Mouse (Mus musculus): ENCODE data around the gene Rapgef2. TPM values are rescaled to one million over a fixed set of nuclear protein-coding genes. Genes with fewer than 3 reads are reported as not detected.

The Rapgef2 gene
- total RNA-seq, 2 experiments from 2014 or later, result 33.2 to 35.3 TPM

DNA sequence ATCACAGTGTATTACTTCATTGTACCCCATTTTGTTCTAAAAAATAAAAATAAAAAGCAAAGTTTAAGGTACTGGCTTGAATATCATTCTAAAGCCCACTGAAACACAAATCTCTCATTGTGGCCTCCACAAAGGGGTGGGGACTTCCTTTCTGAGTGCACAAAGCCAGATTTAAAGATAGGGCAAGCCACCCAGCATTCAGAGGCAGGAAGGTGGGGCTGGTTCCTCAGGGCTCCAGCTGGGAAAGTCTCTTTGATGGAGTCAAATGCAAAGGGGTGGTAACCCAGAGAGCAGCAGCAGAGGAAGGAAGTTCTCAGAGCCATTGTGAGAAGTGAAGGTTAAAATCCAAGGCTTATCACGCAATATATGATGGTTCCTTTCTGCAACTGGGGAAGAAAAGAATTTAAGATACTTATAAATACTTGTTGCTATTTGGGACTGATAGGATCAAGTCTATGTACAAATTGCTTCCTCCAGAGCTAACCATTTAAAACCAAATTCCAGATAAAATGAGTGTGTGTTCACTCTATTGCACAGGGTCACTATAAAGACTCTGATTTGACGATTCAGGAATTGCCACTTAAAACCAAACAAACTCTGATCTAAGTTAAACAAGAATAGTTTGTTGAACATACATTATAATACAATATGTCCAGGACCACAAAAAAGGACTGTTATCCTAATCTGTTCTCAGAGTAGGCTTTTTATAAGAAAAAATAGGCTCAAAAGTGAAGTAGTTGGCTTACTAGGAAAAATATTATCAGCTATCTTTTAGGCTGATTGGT lies 246.5 kb downstream of the Rapgef2 start:
- no peak for DNase-seq (ENCODE audit: low spot score in 2 of 2)

DNA sequence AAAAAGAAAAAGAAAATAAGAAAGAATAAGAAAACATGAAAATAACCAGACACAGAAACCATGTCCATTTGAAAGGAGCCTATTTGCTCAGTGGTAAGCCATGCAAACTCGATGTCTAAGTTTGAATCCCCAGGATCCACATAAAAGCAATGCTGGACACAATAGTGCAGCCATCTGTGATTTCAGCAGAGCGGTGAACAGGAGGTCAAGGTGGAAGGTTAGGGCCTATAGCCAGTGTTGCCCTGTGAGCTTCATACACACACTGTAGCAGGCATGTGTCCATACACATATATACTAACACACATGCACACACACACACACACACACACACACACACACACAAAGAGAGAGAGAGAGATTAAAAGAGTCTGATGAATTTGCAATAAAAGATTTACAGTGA lies 247.3 kb downstream of the Rapgef2 start:
- no peak for DNase-seq (ENCODE audit: low spot score in 2 of 2)

DNA sequence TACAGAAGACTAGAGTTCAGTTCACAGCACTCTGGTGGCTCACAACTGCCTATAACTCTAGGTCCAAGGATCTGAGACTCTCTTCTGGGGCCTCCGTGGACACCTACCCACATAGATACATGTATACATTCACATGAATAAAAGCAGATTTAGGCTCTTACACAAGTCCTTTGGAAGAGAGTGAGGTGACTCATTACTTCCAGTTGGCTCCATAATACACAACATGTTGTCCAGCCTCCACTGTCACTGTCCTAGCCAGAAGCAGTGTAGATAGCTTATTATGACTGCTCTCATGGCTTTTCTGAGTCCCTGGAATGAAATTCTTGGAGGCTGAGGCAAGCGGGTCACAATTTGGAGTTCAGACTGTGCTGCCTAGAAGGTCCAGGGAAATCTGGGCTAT lies 251.9 kb downstream of the Rapgef2 start:
- DNase-seq (ENCODE audit: low spot score in 2 of 2), result no peak

DNA sequence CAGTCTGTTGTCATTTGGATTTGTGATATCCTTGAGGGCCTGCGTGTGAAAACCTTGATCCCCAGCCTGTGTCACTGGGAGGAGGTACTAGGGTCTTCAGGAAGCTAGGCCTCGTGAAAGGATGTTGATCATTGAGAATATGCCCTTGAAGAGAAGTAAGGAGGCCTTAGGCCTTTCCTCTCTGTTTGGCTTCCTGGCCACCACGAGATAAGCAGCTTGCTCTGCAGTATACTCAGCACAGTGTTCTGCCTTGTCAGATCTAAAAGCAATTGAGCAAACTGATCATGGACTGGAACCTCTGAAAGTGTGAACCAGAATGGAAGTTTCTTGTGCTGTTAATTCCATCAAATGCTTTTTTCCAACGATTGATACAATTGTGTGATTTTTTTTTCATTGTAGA lies 255.5 kb downstream of the Rapgef2 start:
- no peak for DNase-seq (ENCODE audit: low spot score in 2 of 2)

DNA sequence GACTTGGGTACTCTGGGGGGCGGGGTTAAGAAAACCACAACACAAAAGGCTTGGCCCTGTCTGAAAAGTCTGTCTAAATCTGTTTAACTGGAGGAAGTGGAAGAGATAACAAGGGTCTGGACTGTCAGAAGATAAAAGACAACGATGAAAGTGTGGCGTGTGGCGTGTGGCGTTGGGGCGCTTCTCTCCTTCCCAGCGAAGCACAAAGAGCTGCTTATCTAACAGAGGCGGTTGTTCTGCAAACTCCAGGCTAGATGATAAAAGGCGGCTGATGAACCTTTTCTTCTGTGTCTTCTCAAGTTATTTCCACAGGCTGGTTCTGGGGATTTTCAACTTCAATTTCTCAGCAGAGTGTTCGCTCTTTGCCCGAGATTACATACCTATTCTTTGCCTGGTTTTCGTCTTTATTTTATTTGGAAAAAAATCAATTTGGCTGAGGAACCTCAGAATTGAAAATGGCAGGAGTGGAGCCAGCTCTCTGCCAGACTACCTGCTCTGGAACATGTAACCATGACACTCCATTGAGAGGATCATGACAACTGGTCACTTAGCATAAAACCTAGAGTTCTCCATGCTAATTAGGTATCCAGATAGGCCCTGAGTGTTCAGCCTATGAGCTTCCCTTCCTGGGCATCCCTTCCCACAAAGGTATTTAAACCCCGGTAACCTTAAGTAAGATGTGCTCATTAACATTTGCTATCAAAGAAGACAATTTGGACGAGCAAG lies 258.0 kb downstream of the Rapgef2 start:
- DNase-seq (ENCODE audit: low spot score in 2 of 2), result no peak

DNA sequence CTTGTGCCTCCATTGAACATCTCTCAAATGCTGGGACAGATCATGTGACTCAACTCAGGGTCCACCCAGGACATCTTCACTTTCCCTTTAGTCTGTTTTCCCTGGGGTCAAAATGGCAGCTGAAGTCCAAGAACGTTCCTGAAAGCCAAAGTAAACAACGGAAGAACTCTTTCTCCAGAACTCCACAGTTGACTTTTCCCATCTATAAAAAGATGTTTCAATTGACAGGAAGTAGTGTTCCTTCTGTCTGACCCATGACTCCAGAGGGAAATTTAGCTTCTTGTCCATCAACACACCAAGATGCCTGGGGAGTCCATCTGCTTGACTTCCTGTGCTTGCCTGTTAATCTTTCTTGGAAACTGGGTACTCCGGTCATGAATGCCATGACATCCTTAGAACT lies 260.3 kb downstream of the Rapgef2 start:
- no peak for DNase-seq (ENCODE audit: low spot score in 2 of 2)

DNA sequence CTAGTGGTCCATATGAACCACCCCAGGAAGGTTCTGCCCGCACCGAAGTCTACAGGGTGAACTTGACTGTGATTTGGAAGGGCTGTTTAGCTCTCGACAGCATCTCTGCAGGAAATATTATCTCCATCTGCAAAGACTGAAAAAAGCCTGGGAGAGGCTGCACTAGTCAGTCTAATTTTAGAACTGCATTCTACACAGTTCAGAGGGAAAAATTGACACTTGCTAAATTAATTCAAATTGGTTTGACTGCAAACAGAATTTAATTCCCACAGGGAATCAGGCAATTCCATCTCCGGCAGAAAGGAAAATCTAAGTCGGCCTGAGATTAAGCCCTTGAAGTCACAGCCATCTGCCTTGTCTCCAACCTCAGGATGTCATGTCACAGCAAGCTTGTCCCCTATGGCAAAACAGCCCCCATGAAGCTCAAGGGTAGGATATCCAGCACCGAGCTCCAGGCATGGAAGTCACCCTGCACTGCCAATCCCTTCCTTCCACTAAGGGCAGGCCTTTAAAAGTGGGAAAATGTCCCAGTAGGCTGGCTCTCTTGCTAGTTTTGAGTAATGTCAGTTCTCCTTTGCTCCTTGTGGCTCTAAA lies 262.5 kb downstream of the Rapgef2 start:
- DNase-seq (ENCODE audit: low spot score in 2 of 2), result no peak

DNA sequence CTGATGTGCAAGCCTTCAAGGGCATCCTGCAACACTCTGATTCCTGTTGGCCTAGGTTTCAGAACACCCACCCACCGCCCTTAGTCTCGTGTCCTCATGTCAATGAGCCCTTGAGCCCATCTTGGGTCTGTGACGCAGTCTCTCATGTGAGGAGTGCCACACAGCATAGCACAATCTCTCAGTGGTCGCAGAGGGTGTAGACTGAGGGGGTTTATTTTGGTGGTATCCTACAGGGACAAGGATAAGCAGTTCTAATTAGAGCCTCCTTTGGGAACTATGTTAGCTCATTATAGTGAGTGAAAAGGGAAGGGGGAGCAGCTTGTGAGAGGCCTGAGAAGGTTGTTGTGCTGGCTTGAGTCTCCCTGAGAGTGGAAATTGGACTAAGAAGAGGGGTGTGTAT lies 263.6 kb downstream of the Rapgef2 start:
- DNase-seq (ENCODE audit: low spot score in 2 of 2), result no peak

DNA sequence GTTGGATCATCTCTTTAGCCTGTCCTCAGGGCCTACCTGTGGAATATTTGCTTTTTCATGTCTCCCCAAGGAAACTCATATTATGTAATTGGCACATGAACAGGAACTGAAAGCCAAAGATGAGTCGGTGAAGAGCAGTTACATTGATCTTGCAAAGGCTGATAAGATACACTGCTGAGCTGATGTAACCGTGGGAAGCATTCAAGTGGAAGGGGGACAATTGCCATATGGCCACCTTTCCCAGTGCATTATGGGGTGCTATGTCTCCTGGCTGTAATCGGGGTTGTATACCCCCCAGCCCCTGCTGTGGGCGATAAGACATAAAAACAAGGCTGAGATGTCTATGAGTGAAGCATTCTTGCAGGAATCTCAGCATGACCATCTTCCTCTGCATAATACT lies 268.9 kb downstream of the Rapgef2 start:
- no peak for DNase-seq (ENCODE audit: low spot score in 2 of 2)

DNA sequence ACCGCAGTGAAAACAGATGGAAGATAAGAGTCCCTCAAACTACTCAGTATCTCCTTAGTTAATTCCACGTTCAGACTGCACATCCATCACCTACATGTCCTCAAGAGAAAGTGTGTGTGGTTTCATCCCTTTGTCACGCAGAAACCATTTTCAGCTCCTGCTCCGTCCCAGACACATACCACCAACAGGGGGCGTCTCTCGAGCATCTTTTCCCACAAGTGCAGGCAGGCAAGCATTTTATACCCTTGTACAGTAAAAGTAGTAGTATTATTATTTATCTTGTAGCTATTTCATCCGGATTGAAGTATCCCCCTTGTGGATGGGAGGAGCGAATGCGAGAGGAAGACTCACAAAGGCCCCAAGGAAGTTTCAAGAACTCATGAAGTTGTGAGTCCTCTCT lies 269.5 kb downstream of the Rapgef2 start:
- DNase-seq (ENCODE audit: low spot score in 2 of 2), result no peak

DNA sequence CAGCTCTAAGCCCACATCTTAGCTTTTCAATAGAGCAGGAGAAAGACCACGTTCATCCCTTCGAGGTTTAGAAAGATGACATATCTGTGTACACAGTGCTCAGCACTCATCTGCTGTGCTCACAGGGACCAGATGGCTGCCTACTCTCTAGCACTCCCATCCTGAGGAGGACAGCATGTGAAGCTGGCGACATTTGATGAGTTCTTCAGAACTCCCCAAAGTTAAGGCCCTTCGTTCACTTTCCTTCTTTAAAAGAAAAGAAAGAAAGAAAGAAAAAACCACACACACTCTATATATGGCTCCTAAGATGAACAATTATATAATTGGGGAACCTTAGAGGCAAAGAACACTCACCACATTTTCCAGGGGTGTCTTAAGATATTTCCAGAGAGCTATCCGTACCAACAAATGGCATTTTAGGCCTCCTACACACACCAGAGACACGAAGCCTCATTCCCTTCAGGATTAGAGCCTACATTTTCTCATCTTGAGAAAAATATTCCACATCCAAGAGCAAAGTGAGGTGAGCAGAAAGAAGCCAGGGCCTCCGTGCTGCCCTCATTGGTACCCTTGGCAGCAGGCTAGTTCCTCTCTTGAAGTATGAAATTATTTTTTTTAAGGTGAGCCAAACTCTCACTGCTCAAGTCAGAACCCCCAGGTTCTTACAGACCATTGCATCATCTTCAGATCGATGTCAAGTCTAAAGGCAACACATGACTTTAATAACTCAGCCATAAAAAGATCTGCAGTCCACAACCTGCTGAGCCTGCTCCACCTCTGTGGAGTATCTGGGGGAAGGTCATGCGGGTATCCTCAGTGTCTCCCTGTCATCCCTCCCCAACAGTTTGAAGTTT lies 270.5 kb downstream of the Rapgef2 start:
- DNase-seq (ENCODE audit: low spot score in 2 of 2), result no peak

Other genes starting within 250 kb of the Rapgef2 start
- not detected for gene Gm17359, start 50.1 kb upstream of the Rapgef2 start, total RNA-seq (2021)